Mouse (Mus musculus): ENCODE results near the gene Pym1. TPM values are rescaled to one million over a fixed set of nuclear protein-coding genes. Genes with fewer than 3 reads are reported as not detected.

The Pym1 gene
- polyA plus RNA-seq, 1 experiment from 2014 or later: 60.0 TPM

DNA sequence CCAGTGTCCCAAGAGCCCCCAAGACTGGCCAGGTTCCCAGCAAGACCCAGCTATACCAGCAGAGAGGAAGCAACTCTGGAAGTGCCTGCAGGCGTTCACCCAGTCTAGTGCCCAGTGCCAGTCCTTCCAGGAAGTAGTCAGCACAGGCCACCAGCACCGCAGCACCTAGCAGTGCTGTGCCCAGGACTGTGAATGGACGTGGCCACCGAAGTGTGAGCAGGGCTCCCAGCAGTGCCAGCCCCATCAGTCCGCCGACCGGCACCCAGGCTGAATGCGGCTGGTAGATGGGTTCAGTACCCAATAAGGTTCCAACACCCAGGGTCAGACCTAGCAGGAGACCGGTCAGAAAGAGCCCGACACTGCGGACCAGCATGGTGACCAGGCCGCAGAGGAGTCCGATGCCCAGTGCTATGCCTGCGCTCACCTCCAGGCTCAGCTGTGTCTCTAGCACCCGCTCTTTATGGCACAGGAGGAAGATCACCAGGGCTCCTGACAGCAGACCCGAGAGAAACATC is 54.3 kb downstream of the Pym1 start:
- Histone ChIP-seq H3K9me3 (no peaks in the 10 kb centered on the region), H3K36me3 (replicated peaks) (peaks cover 47% of the 10 kb centered on the region), H3K27ac (replicated peaks) (no peak overlapping the region), H3K4me1 (peaks cover 33% of the 10 kb centered on the region), H3K27me3 (replicated peaks; ENCODE audit: low read depth, poor library complexity, severe bottlenecking) (no peaks in the 10 kb centered on the region), H3K4me3 (no peak overlapping the region; the same call in 1 of the 2 replicates)
- no peak for DNase-seq (ENCODE audit: low spot score)
- 85% methylated on average over 16 of the region's 16 CpGs for WGBS

DNA sequence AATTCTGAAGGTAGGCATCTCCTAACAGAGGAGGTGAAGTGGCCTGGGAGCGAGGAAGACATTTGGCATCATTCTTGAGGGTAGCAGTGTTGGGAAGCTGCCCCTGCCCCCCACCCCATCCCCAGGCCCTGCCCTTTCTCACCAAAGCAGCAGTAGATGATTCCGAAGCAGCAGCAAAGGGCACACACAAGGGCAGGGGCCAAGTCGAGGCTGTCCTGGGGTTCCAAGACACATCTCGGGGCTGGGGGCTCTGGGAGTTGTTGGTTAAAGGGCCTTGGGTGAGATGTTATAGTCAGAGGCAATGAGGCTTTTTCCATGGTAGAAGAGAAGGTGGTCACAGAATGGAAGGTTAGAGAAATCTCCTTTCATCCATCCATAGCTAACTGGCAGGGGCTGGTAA is 55.3 kb downstream of the Pym1 start:
- Histone ChIP-seq H3K36me3 (replicated peaks) (peaks cover 56% of the 10 kb centered on the region), H3K27ac (replicated peaks) (peak overlapping the region; percentile 91)
- 57% methylated on average over 4 of the region's 4 CpGs for WGBS

DNA sequence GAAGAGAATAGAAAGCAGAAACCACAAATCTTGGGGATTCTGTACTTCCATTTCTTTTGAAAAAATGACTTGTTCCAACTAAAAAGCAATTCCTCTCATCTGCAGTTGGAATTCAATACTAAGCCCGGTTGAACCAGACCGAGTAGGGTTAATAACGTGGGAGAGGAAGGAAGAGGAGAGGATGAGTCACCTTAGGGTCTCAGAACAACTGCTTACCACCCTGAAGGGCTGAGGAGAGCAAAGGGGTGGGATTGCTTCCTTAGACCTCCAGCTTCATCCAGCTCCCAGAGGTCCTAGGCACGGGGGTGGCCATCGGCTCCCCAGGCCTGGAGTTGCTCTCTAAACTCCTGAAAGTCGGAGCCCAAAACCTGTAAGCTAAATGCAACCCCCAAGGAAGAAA is 55.7 kb downstream of the Pym1 start:
- H3K27ac ChIP-seq (replicated peaks): peak overlapping the region; percentile 91
- peaks cover 46% of the 10 kb centered on the region for H3K4me1 ChIP-seq
- H3K36me3 ChIP-seq (replicated peaks): peaks cover 57% of the 10 kb centered on the region
- H3K27me3 ChIP-seq (replicated peaks; ENCODE audit: low read depth, poor library complexity, severe bottlenecking): no peaks in the 10 kb centered on the region
- DNase-seq (ENCODE audit: low spot score): no peak
- peak overlapping the region; percentile 72 for H3K4me3 ChIP-seq
- no peaks in the 10 kb centered on the region for H3K9me3 ChIP-seq
- 12% methylated on average over 6 of the region's 6 CpGs for WGBS

More for the DNA sequence above, 55.3 kb downstream of the Pym1 start:
- peaks cover 42% of the 10 kb centered on the region for H3K4me1 ChIP-seq
- peak overlapping the region; percentile 72 for H3K4me3 ChIP-seq
- no peaks in the 10 kb centered on the region for H3K9me3 ChIP-seq
- no peaks in the 10 kb centered on the region for H3K27me3 ChIP-seq (replicated peaks; ENCODE audit: low read depth, poor library complexity, severe bottlenecking)
- DNase-seq (ENCODE audit: low spot score): no peak

DNA sequence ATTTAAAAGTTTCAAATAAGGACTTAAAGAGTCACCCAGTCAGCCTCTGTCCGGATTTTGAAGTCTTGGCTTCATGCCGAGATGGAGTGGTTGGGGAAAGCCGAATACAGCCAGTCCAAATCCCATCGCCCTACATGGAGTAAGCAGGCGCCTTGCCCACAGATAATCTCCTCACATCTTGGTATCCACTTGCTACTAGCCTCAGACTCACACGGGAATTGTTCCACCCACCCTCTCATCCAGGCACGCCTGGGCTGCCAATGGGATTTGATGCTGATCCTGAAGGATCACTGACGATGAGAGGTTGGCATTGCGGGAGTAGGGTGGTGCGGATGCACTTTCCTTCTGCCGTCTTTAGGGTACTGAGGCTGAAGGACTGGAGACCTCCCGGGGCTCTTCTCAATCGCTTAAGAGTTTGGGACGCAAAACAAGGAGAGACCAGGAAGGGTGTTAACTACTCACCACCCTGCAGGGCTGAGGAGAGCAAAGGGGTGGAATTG is 56.1 kb downstream of the Pym1 start, which contains the start of gene Dnajc14:
Gene Dnajc14, plus strand, starts transcription at position 292 of the 500 bp plus-strand sequence.
- H3K27ac ChIP-seq (replicated peaks): peak within 1 kb of the TSS; percentile 91
- H3K4me1 ChIP-seq: peaks cover 50% of the 10 kb centered on the region
- H3K4me3 ChIP-seq: peak within 1 kb of the TSS; percentile 72
- H3K9me3 ChIP-seq: no peaks in the 10 kb centered on the region
- DNase-seq (ENCODE audit: low spot score): peak; percentile 63
- WGBS: 2% methylated on average over 14 of the region's 14 CpGs
- H3K36me3 ChIP-seq (replicated peaks): peaks cover 58% of the 10 kb centered on the region
- no peaks in the 10 kb centered on the region for H3K27me3 ChIP-seq (replicated peaks; ENCODE audit: low read depth, poor library complexity, severe bottlenecking)

DNA sequence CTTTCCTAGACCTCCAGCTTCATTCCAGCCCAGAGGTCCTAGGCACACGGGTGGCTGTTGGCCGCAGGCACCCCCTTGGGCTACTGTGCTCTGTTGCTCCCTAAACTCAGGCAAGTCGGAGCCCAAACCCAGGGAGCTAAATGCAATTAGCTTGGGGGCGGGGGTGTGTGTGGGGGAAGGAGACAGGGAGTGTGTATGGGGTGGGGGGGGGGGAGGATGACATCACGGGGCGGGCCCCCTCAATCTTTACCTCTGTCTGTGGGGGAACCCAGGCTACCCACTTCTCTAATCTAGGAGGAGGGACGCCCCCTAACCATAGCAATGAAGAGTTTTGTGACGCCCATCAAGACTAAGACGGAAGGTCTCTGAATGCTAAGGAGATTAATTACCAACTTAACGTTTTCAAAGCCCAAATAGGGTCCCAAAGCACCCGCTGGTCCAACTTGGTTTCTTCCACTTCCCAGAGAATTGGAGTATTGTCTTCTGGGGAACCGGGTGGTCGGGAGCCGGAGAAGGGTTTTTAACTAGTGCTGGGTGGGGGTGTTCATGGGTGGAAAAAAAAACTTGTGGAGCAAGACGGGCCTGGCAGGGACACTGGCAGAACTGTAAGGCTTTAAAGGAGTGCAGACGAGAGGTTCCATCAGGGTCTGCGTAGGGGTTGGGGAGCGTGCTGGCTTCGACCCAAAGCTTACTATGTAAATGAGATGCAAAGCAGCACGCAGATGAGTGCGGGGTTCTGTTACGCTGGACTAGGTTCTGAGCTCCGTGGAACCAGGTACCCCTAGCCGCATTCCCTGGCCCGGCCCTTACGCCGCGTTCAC is 56.8 kb downstream of the Pym1 start, which contains the start of gene Tmem198b:
Gene Tmem198b, minus strand, starts transcription at position 100 of the 821 bp plus-strand sequence.
- Histone ChIP-seq H3K27ac (replicated peaks) (peak within 1 kb of the TSS; percentile 91), H3K9me3 (no peaks in the 10 kb centered on the region), H3K36me3 (replicated peaks) (peaks cover 59% of the 10 kb centered on the region), H3K4me1 (peaks cover 57% of the 10 kb centered on the region), H3K4me3 (peak within 1 kb of the TSS; percentile 72), H3K27me3 (replicated peaks; ENCODE audit: low read depth, poor library complexity, severe bottlenecking) (no peaks in the 10 kb centered on the region)
- under 1% methylated on average over 28 of the region's 28 CpGs for WGBS
- DNase-seq (ENCODE audit: low spot score): peak; percentile 87

DNA sequence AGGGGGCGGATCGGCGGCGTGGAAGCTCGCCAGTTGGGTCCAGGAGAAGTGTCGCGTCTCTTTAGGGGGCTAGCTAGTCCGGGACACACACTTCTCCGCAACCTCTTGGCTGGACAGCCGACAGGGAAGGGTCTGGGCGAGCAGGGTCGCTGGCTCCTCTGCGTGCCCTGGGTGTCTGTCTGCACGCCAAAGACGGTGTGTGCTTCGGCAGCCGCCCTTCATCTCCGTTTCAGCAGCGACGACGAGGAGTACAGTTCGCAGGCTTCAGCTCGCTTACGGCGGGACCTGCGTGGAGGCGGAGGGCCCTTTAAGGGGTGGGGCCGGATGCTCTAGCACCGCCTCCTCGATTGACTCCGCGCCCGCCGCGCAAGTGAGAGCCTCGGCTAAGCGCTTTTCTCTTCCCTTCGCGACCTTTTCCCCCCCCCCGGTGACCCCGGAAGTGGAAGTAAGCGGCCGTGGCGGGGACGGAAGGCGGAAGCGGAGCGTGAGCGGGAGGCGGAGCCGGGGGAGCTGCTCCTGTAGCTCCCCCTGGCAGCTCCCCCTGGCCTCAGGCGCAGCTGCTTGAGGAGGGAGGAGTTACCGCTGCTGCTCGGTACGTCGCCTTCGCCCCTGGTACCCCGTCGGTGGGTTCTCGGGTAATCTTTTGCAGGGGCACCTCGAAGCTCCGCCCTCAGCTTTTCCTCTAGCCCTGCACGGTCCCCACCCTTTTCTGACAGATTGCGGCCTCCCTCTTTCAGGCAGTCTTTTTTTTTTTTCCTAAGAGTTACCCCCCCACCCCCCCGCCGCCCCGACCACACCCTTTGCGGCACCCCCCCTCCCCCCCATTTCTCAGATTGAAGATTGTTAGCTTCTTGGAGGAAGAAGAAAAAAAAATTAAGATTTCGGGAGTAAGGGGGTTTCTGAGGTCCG is 57.7 kb downstream of the Pym1 start:
- H3K27ac ChIP-seq (replicated peaks): peak overlapping the region; percentile 91
- peaks cover 59% of the 10 kb centered on the region for H3K4me1 ChIP-seq
- no peaks in the 10 kb centered on the region for H3K9me3 ChIP-seq
- WGBS: under 1% methylated on average over 70 of the region's 70 CpGs
- H3K4me3 ChIP-seq: peak overlapping the region; percentile 72
- DNase-seq (ENCODE audit: low spot score): peak; percentile 99
- H3K36me3 ChIP-seq (replicated peaks): peaks cover 59% of the 10 kb centered on the region
- no peaks in the 10 kb centered on the region for H3K27me3 ChIP-seq (replicated peaks; ENCODE audit: low read depth, poor library complexity, severe bottlenecking)

DNA sequence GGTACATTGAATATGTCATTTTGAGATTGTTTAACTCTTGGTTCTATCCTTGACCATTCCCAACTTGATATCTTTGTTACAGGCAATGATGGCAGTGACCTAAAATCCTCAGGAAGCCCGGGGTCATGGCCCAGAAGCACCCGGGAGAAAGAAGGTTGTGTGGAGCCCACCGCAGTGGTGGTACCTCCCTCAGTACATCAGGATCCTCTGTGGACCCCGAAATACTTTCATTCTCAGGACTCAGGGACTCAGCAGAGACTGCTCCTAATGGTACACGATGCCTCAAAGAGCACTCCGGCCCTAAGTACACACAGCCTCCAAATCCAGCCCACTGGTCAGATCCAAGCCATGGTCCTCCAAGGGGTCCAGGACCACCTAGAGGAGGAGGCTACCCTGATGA is 58.4 kb downstream of the Pym1 start:
- H3K27ac ChIP-seq (replicated peaks): peak overlapping the region; percentile 91
- peaks cover 54% of the 10 kb centered on the region for H3K36me3 ChIP-seq (replicated peaks)
- WGBS: 69% methylated on average over 6 of the region's 6 CpGs
- H3K4me1 ChIP-seq: peaks cover 59% of the 10 kb centered on the region
- H3K4me3 ChIP-seq: peak overlapping the region; percentile 72
- H3K27me3 ChIP-seq (replicated peaks; ENCODE audit: low read depth, poor library complexity, severe bottlenecking): no peaks in the 10 kb centered on the region
- DNase-seq (ENCODE audit: low spot score): no peak
- no peaks in the 10 kb centered on the region for H3K9me3 ChIP-seq

DNA sequence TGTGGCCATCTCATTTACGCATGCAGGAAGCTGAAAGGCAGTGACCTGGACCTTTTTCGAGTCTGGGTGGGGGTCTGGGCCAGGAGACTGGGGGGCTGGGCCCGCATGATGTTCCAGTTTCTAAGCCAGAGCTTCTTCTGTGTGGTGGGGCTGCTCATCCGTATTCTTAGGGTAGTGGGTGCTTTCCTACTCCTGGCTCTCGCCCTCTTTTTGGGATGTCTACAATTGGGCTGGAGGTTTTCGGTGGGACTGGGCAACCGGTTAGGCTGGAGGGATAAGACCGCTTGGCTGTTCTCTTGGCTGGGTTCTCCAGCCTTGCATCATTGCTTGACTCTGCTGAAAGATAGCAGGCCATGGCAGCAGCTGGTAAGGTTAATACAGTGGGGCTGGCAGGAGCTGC is 59.3 kb downstream of the Pym1 start:
- Histone ChIP-seq H3K27ac (replicated peaks) (no peak overlapping the region), H3K4me1 (peaks cover 59% of the 10 kb centered on the region), H3K27me3 (replicated peaks; ENCODE audit: low read depth, poor library complexity, severe bottlenecking) (no peaks in the 10 kb centered on the region), H3K36me3 (replicated peaks) (peaks cover 46% of the 10 kb centered on the region), H3K4me3 (peak overlapping the region; percentile 72), H3K9me3 (no peaks in the 10 kb centered on the region)
- 94% methylated on average over 8 of the region's 8 CpGs for WGBS
- no peak for DNase-seq (ENCODE audit: low spot score)

Other genes with a start within 250 kb of the Pym1 start
- gene Myl6b, start 249.2 kb upstream of the Pym1 start, polyA plus RNA-seq (2016; fragmentation: Nextera tagmentation; extraction: Ambion mirVana): 2.3 and 3.1 TPM in 2 replicates
- 11.9 and 13.6 TPM in 2 replicates for gene Esyt1, start 222.0 kb upstream of the Pym1 start, polyA plus RNA-seq (2016; fragmentation: Nextera tagmentation; extraction: Ambion mirVana)
- gene Zc3h10, start 200.1 kb upstream of the Pym1 start, polyA plus RNA-seq (2016; fragmentation: Nextera tagmentation; extraction: Ambion mirVana): 15.9 and 17.4 TPM in 2 replicates
- 3,494 and 3,561 TPM in 2 replicates for gene Rpl41, start 198.6 kb upstream of the Pym1 start, polyA plus RNA-seq (2016; fragmentation: Nextera tagmentation; extraction: Ambion mirVana)
- 274 and 287 TPM in 2 replicates for gene Pa2g4, start 181.9 kb upstream of the Pym1 start, polyA plus RNA-seq (2016; fragmentation: Nextera tagmentation; extraction: Ambion mirVana)
- 11.9 and 12.2 TPM in 2 replicates for gene Erbb3, start 158.2 kb upstream of the Pym1 start, polyA plus RNA-seq (2016; fragmentation: Nextera tagmentation; extraction: Ambion mirVana)
- 566 and 582 TPM in 2 replicates for gene Rps26, start 121.1 kb upstream of the Pym1 start, polyA plus RNA-seq (2016; fragmentation: Nextera tagmentation; extraction: Ambion mirVana)
- gene Ikzf4, start 101.9 kb upstream of the Pym1 start, polyA plus RNA-seq (2016; fragmentation: Nextera tagmentation; extraction: Ambion mirVana): 2.9 and 3.5 TPM in 2 replicates
- gene Suox, start 73.8 kb upstream of the Pym1 start, polyA plus RNA-seq (2016; fragmentation: Nextera tagmentation; extraction: Ambion mirVana): 12.9 and 13.5 TPM in 2 replicates
- gene Rab5b, start 51.6 kb upstream of the Pym1 start, polyA plus RNA-seq (2016; fragmentation: Nextera tagmentation; extraction: Ambion mirVana): 64.4 and 70.4 TPM in 2 replicates
- gene Pmel, start 43.7 kb upstream of the Pym1 start, polyA plus RNA-seq (2016; fragmentation: Nextera tagmentation; extraction: Ambion mirVana): 8.6 and 17.3 TPM in 2 replicates
- 124 and 130 TPM in 2 replicates for gene Cdk2, start 42.9 kb upstream of the Pym1 start, polyA plus RNA-seq (2016; fragmentation: Nextera tagmentation; extraction: Ambion mirVana)
- gene Dgka, start 3.0 kb upstream of the Pym1 start, polyA plus RNA-seq (2016; fragmentation: Nextera tagmentation; extraction: Ambion mirVana): 5.2 and 6.3 TPM in 2 replicates
- gene Mmp19, start 43.0 kb downstream of the Pym1 start, polyA plus RNA-seq (2016; fragmentation: Nextera tagmentation; extraction: Ambion mirVana): 0.26 and 0.30 TPM in 2 replicates
- gene Dnajc14, start 56.2 kb downstream of the Pym1 start, polyA plus RNA-seq (2016; fragmentation: Nextera tagmentation; extraction: Ambion mirVana): 51.9 and 53.7 TPM in 2 replicates
- gene Tmem198b, start 56.5 kb downstream of the Pym1 start, polyA plus RNA-seq (2016; fragmentation: Nextera tagmentation; extraction: Ambion mirVana): 16.9 and 17.9 TPM in 2 replicates
- gene Sarnp, start 69.4 kb downstream of the Pym1 start, polyA plus RNA-seq (2016; fragmentation: Nextera tagmentation; extraction: Ambion mirVana): 259 and 263 TPM in 2 replicates
- 63.7 and 66.4 TPM in 2 replicates for gene Ormdl2, start 73.8 kb downstream of the Pym1 start, polyA plus RNA-seq (2016; fragmentation: Nextera tagmentation; extraction: Ambion mirVana)
- 11.8 and 12.0 TPM in 2 replicates for gene Gdf11, start 143.8 kb downstream of the Pym1 start, polyA plus RNA-seq (2016; fragmentation: Nextera tagmentation; extraction: Ambion mirVana)
- 274 and 319 TPM in 2 replicates for gene Cd63, start 153.1 kb downstream of the Pym1 start, polyA plus RNA-seq (2016; fragmentation: Nextera tagmentation; extraction: Ambion mirVana)
- 11.2 and 11.9 TPM in 2 replicates for gene Rdh5, start 175.0 kb downstream of the Pym1 start, polyA plus RNA-seq (2016; fragmentation: Nextera tagmentation; extraction: Ambion mirVana)
- 185 and 186 TPM in 2 replicates for gene Bloc1s1, start 176.1 kb downstream of the Pym1 start, polyA plus RNA-seq (2016; fragmentation: Nextera tagmentation; extraction: Ambion mirVana)
- gene Itga7, start 185.9 kb downstream of the Pym1 start, polyA plus RNA-seq (2016; fragmentation: Nextera tagmentation; extraction: Ambion mirVana): 1.8 and 2.7 TPM in 2 replicates
- gene Mettl7b, start 213.1 kb downstream of the Pym1 start, polyA plus RNA-seq (2016; fragmentation: Nextera tagmentation; extraction: Ambion mirVana): not detected in 2 replicates
- not detected in 2 replicates for gene Olfr9, start 241.5 kb downstream of the Pym1 start, polyA plus RNA-seq (2016; fragmentation: Nextera tagmentation; extraction: Ambion mirVana)

Measured in embryonic facial prominence, embryonic 10.5 days (tissue).